Mouse (Mus musculus) monocyte, adult 2 months (primary cell): ENCODE results near the gene Ppil4.

Source experiments
- DNase-seq, 2 experiments: peaks; one replicate each; pipeline ENCODE4 v3.0.0; 2022; ENCODE audit warnings: low spot score in 2 of 2, low read depth in 1 of 2

The Ppil4 gene

GRCm38 (mm10) chr10:7861259-7861936, 68.7 kb downstream of the Ppil4 start:
- DNase-seq, result no peak

DNA sequence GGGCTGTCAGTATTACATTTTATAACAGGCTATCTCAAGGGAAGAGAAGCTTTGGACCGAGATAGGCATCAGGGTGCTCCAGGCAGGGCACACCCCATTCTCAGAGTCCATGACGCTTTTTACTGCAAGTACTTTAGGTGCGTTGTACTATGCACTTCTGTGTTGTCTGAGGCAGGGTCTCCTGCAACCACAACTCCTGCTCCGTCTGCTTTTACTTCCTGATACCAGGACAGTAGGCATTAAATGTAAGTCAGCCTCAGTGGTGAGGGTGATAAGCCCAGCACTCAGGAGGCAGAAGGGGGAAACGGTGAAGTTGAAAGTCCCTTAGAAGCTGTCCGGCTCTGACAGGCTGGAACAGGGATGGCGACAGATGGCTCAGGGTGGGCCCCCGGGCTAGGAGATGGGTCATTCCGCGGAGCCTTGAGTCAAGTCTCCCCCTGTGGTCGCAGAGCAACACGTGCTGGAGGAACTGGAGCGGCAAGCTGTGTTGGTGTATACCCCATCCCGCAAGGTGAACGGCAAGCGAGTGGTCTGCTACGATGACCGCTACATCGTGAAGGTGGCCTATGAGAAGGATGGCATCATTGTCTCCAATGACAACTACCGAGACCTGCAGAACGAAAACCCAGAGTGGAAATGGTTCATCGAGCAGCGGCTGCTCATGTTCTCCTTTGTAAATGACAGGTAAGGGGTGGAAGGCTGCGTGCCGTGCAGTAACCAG, 69.4 kb downstream of the Ppil4 start:
- no peak for DNase-seq

GRCm38 (mm10) chr10:7863411-7863810, 70.7 kb downstream of the Ppil4 start:
- DNase-seq, result no peak

DNA sequence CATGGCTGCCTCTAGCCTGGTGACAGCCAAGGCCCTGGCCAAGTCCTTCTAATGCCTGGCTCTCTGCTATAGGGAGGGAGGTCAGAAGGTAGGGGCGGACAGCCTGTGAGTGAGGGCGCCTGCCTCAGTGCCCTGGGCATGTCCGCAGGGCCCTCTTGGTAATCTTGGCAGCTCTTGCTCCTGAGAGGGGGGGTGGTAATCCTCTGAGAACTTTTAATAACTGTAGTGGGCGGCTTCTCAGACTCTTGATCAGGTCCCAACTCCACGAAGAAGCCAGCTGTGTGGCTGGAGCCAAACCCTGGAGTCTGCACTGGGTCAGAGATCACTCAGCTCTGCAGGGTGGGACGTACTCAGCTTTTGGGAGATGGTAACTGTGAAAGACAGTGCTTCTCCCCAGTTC, 71.5 kb downstream of the Ppil4 start:
- no peak for DNase-seq

DNA sequence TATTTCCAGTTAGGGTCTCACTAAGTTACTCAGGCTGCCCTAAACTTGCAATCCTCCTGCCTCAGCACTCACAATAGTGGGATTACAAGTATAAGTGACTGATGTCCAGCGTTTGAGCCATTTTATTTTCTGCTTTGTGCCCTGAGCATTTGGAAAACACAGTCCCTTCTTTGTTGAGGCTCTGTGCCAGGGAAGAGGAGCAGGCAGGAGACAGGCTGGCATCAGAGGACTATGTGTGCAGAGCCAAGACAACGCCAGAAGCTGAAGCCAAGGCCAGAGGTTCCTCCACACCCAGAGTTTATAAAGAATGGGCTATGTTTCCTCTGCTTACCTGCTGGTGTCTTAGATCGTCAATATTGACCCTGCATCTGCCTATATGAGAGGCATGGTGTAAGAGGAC, 72.1 kb downstream of the Ppil4 start:
- no peak for DNase-seq

DNA sequence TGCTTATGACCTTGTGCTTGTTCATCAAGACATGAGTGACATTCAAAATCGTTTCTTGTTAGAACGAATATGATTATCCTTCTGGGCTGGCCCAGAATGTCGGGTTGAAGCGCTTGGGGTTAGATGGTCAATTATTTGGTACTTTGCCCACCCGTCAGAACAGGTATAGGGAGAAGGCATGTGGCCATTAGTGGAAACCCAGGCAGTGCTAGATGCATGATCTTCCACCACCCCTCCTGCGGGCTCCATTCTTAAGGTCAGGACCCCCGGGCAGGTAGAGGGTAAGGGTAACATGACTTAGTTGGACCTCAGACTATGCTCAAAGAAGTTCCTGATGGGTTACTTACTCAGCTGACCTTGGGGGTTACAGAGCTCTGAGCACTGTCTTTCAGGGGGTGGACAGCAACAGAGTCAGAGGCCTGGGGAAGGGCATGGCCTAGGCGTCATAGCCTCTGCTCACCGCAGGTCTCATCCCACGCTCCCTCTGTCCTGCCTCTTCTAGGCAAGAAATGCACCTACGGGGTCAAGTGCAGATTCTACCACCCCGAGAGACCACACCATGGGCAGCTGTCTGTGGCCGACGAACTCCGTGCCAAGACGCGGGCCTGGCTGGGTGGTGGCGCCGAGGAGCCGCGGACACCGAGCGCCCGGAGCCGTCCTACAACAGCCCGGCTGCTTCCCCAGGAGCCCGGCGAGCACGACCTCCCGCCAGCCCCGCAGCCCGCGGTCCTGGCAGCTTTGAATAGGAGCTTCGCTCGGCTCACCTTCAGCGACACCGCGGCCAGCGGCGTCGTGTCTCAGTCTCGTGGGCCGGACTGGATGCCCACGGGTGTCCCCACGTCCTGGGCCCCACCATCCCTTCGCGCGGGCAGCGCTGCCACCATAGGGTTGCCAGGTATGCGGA, 74.3 kb downstream of the Ppil4 start:
- DNase-seq, result no peak

- DNase-seq, result no peak
Observed at GRCm38 (mm10) chr10:7867666-7868030, 75.0 kb downstream of the Ppil4 start.

- DNase-seq, result no peak
Observed at GRCm38 (mm10) chr10:7869746-7870145, 77.1 kb downstream of the Ppil4 start.

DNA sequence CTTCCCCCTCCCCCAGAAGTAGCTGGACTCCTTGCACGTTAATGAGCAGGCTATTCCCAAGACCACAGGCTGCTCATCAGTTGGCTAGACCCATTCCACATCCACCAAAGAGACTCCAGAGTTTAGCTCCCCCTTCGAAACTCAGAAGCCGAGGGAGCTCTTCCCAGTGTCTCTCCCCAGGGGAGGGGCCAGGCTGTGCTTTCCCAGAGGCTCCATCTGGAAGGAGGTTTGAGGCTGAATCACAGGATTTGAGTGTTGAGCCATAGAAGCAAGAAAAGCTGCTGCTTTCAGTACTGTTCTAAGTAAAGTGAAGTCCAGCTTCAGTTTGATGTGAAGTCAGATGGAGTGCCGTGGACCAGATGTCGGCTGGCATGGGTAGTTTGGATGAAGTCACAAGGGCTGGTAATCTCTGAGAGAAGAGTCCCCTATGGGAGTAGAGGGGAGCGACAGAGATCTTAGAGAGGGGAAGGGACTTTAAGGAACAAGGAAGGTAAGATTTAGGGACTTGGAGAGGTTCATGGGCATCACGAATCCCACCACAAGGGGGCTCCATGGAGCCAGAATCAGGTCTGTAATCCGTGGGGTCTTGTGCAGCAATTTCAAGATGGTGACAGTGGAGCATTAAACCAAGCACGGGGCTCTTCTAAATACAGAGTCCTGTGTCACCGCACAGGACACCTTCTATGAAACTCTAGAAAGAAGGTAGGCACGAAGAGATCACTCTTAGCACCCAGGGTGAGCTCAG, 78.1 kb downstream of the Ppil4 start:
- no peak for DNase-seq

- DNase-seq, result no peak
Observed at GRCm38 (mm10) chr10:7871381-7872020, 78.8 kb downstream of the Ppil4 start.
